Mouse (Mus musculus): ENCODE data around the gene Pcyt1a. TPM values are rescaled to one million over a fixed set of nuclear protein-coding genes. Genes with fewer than 3 reads are reported as not detected.
"Not testable (repeated sequence)": the region's sequence is repeated elsewhere in the genome, so short reads cannot be mapped to it uniquely, and the experiment has no call there.

Gene Pcyt1a
- polyA plus RNA-seq, 1 experiment from 2014 or later, result 42.7 TPM

GRCm38 (mm10) chr16:32484431-32484871 is 53.7 kb downstream of the Pcyt1a start:
- Histone ChIP-seq H3K4me1 (peaks cover 6% of the 10 kb centered on the region; the same call in 1 of the 2 replicates), H3K4me3 (replicated peaks) (no peak overlapping the region), H3K27me3 (replicated peaks) (no peaks in the 10 kb centered on the region), H3K4me2 (no peak overlapping the region), H3K9ac (no peak overlapping the region), H3K27ac (no peak overlapping the region), H3K9me3 (no peaks in the 10 kb centered on the region), H3K36me3 (no peaks in the 10 kb centered on the region)
- ATAC-seq (ENCODE audit: insufficient read depth, low FRiP score, low read depth), result no peak
- 20% methylated on average over 7 of the region's 7 CpGs for WGBS

DNA sequence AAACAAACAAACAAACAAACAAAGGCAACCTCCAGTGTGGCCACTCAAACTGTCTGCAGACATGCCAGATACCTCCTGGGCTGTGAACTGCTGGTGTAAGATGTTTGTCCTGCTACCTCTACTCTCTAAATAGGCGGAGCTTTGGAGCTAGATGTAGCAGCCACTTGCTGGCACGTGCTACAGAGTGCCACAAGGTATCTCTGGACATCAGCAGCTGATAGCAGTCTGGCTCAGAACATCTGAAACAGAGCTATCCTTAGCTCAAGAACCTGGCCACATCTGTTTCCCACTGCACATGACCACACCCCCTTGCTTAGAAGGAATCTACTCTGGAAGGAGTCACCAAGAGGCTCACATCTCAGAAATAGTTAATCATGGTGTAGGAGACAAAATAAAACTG is 54.5 kb downstream of the Pcyt1a start:
- Histone ChIP-seq H3K4me3 (replicated peaks) (no peak overlapping the region), H3K4me2 (no peak overlapping the region), H3K9me3 (no peaks in the 10 kb centered on the region), H3K4me1 (peaks cover 6% of the 10 kb centered on the region; the same call in 1 of the 2 replicates), H3K27ac (no peak overlapping the region), H3K36me3 (no peaks in the 10 kb centered on the region), H3K9ac (no peak overlapping the region), H3K27me3 (replicated peaks) (no peaks in the 10 kb centered on the region)
- 62% methylated on average over 2 of the region's 2 CpGs for WGBS
- ATAC-seq (ENCODE audit: insufficient read depth, low FRiP score, low read depth), result no peak

- Histone ChIP-seq H3K27me3 (replicated peaks) (no peaks in the 10 kb centered on the region), H3K4me1 (peaks cover 6% of the 10 kb centered on the region; the same call in 1 of the 2 replicates), H3K4me3 (replicated peaks) (no peak overlapping the region), H3K36me3 (no peaks in the 10 kb centered on the region), H3K9me3 (no peaks in the 10 kb centered on the region), H3K9ac (no peak overlapping the region), H3K4me2 (no peak overlapping the region), H3K27ac (no peak overlapping the region)
- 63% methylated on average over 6 of the region's 6 CpGs for WGBS
- ATAC-seq (ENCODE audit: insufficient read depth, low FRiP score, low read depth), result no peak
Measured at GRCm38 (mm10) chr16:32486046-32486445, 55.3 kb downstream of the Pcyt1a start.

GRCm38 (mm10) chr16:32487234-32488111 is 56.8 kb downstream of the Pcyt1a start, which contains the start of gene Slc51a:
Gene Slc51a, minus strand, starts transcription at chr16:32487879.
- Histone ChIP-seq H3K4me1 (peaks cover 6% of the 10 kb centered on the region; the same call in 1 of the 2 replicates), H3K36me3 (no peaks in the 10 kb centered on the region), H3K9me3 (no peaks in the 10 kb centered on the region), H3K27ac (peak within 1 kb of the TSS; percentile 80), H3K27me3 (replicated peaks) (no peaks in the 10 kb centered on the region), H3K9ac (no peak within 1 kb of the TSS), H3K4me2 (peak within 1 kb of the TSS; percentile 17; the same call in 1 of the 2 replicates), H3K4me3 (replicated peaks) (no peak within 1 kb of the TSS)
- ATAC-seq (ENCODE audit: insufficient read depth, low FRiP score, low read depth), result peak; percentile 79
- 31% methylated on average over 15 of the region's 15 CpGs for WGBS

- WGBS, result 67% methylated on average over 3 of the region's 3 CpGs
- no peaks in the 10 kb centered on the region for H3K9me3 ChIP-seq
- no peak overlapping the region for H3K4me3 ChIP-seq (replicated peaks)
- peaks cover 6% of the 10 kb centered on the region; the same call in 1 of the 2 replicates for H3K4me1 ChIP-seq
- H3K36me3 ChIP-seq, result no peaks in the 10 kb centered on the region
- no peak overlapping the region for H3K9ac ChIP-seq
- H3K27ac ChIP-seq, result no peak overlapping the region
- no peak for ATAC-seq (ENCODE audit: insufficient read depth, low FRiP score, low read depth)
- no peaks in the 10 kb centered on the region for H3K27me3 ChIP-seq (replicated peaks)
- no peak overlapping the region for H3K4me2 ChIP-seq
Measured at GRCm38 (mm10) chr16:32488939-32489338, 58.2 kb downstream of the Pcyt1a start.

DNA sequence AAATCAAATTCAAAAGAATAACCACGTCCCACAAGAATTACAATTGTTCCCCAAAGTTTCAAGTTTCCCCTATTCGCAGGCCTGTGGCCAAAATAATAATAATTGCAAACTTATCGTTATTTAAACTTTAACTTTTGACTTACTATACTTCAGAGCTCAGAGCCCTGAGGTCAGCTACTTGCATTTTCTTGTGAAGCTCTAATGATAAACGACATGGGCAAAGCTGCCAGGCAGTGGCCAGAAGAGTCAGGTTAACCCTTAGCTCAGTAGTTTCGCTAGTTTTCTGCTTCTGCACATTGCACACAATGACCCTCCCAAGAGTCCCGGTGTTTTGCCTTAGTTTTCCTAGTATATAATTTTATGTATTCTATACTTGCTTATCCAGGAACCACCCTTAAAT is 63.6 kb downstream of the Pcyt1a start:
- not testable (repeated sequence) for H3K27ac ChIP-seq; ATAC-seq (ENCODE audit: insufficient read depth, low FRiP score, low read depth); H3K4me1 ChIP-seq; H3K36me3 ChIP-seq; H3K4me2 ChIP-seq; H3K9ac ChIP-seq; H3K4me3 ChIP-seq (replicated peaks); H3K27me3 ChIP-seq (replicated peaks); H3K9me3 ChIP-seq
- WGBS, result 46% methylated on average over 6 of the region's 6 CpGs

GRCm38 (mm10) chr16:32495965-32496364 is 65.2 kb downstream of the Pcyt1a start, which contains the start of gene Zdhhc19:
Gene Zdhhc19, plus strand, starts transcription at chr16:32496265.
- no peak for ATAC-seq (ENCODE audit: insufficient read depth, low FRiP score, low read depth)
- Histone ChIP-seq H3K27ac (no peak within 1 kb of the TSS), H3K9ac (no peak within 1 kb of the TSS), H3K4me3 (replicated peaks) (no peak within 1 kb of the TSS), H3K4me2 (no peak within 1 kb of the TSS), H3K9me3 (no peaks in the 10 kb centered on the region), H3K27me3 (replicated peaks) (no peaks in the 10 kb centered on the region), H3K4me1 (0 out of 2 replicates have a peak, but pooled peaks cover 2% of the 10 kb centered on the region), H3K36me3 (no peaks in the 10 kb centered on the region)
- 64% methylated on average over 3 of the region's 3 CpGs for WGBS

- H3K36me3 ChIP-seq, result no peaks in the 10 kb centered on the region
- WGBS, result 60% methylated on average over 13 of the region's 13 CpGs
- no peak for ATAC-seq (ENCODE audit: insufficient read depth, low FRiP score, low read depth)
- H3K4me1 ChIP-seq, result 0 out of 2 replicates have a peak, but pooled peaks cover 2% of the 10 kb centered on the region
- no peak overlapping the region for H3K4me3 ChIP-seq (replicated peaks)
- no peak overlapping the region; the same call in 1 of the 2 replicates for H3K4me2 ChIP-seq
- no peaks in the 10 kb centered on the region for H3K27me3 ChIP-seq (replicated peaks)
- no peaks in the 10 kb centered on the region for H3K9me3 ChIP-seq
- no peak overlapping the region for H3K27ac ChIP-seq
- H3K9ac ChIP-seq, result no peak overlapping the region
Measured at GRCm38 (mm10) chr16:32498996-32499395, 68.3 kb downstream of the Pcyt1a start.

GRCm38 (mm10) chr16:32499430-32500037 is 68.8 kb downstream of the Pcyt1a start:
- peak overlapping the region; percentile 38 for H3K4me3 ChIP-seq (replicated peaks)
- no peaks in the 10 kb centered on the region for H3K9me3 ChIP-seq
- H3K27ac ChIP-seq, result no peak overlapping the region
- ATAC-seq (ENCODE audit: insufficient read depth, low FRiP score, low read depth), result peak; percentile 87
- H3K27me3 ChIP-seq (replicated peaks), result no peaks in the 10 kb centered on the region
- H3K4me2 ChIP-seq, result peak overlapping the region; percentile 71
- H3K4me1 ChIP-seq, result 0 out of 2 replicates have a peak, but pooled peaks cover 2% of the 10 kb centered on the region
- no peaks in the 10 kb centered on the region for H3K36me3 ChIP-seq
- no peak overlapping the region for H3K9ac ChIP-seq
- 10% methylated on average over 22 of the region's 22 CpGs for WGBS

DNA sequence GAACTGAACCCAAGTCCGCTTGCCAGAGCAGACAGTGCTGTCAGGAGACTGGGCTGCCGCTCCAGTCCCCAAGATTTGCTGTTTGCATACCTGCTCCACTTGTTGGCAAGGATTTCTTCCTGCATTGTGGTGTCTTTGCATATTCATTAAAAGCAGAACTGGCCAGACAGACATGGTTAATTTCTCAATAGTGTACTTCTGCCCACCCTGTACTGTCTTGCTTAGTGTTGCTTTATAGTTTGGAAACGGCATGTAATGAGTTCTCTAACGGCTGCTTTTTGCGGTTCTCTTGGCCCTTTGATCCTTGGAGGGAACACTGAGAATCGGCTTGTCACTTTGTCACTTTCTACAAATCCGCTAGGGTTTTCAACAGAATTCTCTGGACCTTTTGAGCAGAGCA is 70.7 kb downstream of the Pcyt1a start:
- 73% methylated on average over 7 of the region's 7 CpGs for WGBS
- no peak for ATAC-seq (ENCODE audit: insufficient read depth, low FRiP score, low read depth)
- Histone ChIP-seq H3K4me1 (0 out of 2 replicates have a peak, but pooled peaks cover 2% of the 10 kb centered on the region), H3K4me3 (replicated peaks) (no peak overlapping the region), H3K36me3 (no peaks in the 10 kb centered on the region), H3K27me3 (replicated peaks) (no peaks in the 10 kb centered on the region), H3K9ac (no peak overlapping the region), H3K27ac (no peak overlapping the region), H3K9me3 (no peaks in the 10 kb centered on the region), H3K4me2 (no peak overlapping the region)

DNA sequence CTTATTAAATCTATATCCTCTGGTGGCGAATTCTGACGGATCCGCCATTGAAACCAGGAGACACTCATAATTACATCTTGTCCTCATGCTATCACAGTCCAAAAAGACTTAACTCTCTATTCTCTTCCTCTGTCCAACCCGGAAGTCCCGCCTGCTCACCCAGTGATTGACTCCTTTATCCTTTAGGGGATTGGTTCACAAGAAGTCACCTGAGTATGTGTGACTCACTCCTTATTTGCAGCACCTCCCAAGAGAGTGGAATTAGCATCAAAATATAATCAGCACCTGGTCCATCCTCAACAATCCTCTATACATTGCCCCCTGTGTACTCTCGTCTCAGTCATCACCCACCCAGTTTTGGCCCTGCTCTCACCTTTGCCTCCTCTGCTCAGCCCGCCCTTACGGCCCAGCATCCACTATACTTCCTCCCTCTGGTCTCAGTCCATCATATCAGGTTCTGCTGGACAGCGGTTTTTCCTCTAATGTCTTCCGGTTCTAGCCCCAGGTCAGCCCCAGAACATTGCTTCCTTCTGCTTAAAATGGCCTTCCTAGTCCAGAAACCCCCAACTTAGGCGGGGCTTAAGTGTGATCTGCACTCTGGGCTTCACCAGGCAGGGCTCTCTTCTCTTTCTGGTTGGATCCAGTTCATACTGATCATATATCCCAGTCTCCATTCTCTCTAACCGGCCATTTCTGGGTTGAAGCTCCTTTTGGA is 72.1 kb downstream of the Pcyt1a start:
- Histone ChIP-seq H3K27me3 (replicated peaks) (no peaks in the 10 kb centered on the region), H3K4me3 (replicated peaks) (no peak overlapping the region), H3K27ac (no peak overlapping the region), H3K36me3 (no peaks in the 10 kb centered on the region), H3K9ac (no peak overlapping the region), H3K9me3 (no peaks in the 10 kb centered on the region), H3K4me2 (no peak overlapping the region), H3K4me1 (0 out of 2 replicates have a peak, but pooled peaks cover 2% of the 10 kb centered on the region)
- ATAC-seq (ENCODE audit: insufficient read depth, low FRiP score, low read depth), result no peak
- WGBS, result 84% methylated on average over 12 of the region's 12 CpGs
